Mouse (Mus musculus) liver, embryonic 15.5 days (tissue): ENCODE data around the gene Htt. TPM values are rescaled to one million over a fixed set of nuclear protein-coding genes. Genes with fewer than 3 reads are reported as not detected.

Source experiments
- ATAC-seq: fragments of 200-750 bp; cut with Nextera tagmentation; 2 replicates; pipeline ENCODE4 v1.8.0; 2017; ENCODE audit warnings: moderate number of reproducible peaks, mild to moderate bottlenecking, moderate library complexity; ENCODE audit not compliant: insufficient read depth
- H3K27ac ChIP-seq: fragments of 300-500 bp; sonication (generic); replicated peaks from 2 replicates; pipeline ENCODE4 v1.5.1; 2015; ENCODE audit warnings: mild to moderate bottlenecking, inconsistent platforms
- H3K27me3 ChIP-seq: fragments of 300-500 bp; sonication (generic); 2 replicates; pipeline ENCODE4 v1.6.1; 2015; ENCODE audit warnings: mild to moderate bottlenecking, inconsistent platforms
- H3K36me3 ChIP-seq: fragments of 300-500 bp; sonication (generic); replicated peaks from 2 replicates; pipeline ENCODE4 v1.6.1; 2015; ENCODE audit warnings: moderate library complexity, mild to moderate bottlenecking, inconsistent platforms
- H3K4me1 ChIP-seq: fragments of 300-500 bp; sonication (generic); replicated peaks from 2 replicates; pipeline ENCODE4 v1.6.1; 2015; ENCODE audit warnings: inconsistent platforms
- H3K4me2 ChIP-seq: fragments of 300-500 bp; sonication (generic); 2 replicates; pipeline ENCODE4 v1.6.1; 2015; ENCODE audit warnings: moderate library complexity, mild to moderate bottlenecking, inconsistent platforms
- H3K4me3 ChIP-seq: fragments of 300-500 bp; sonication (generic); replicated peaks from 2 replicates; pipeline ENCODE4 v1.5.1; 2015; ENCODE audit warnings: mild to moderate bottlenecking, inconsistent platforms
- H3K9ac ChIP-seq: fragments of 300-500 bp; sonication (generic); 2 replicates; pipeline ENCODE4 v1.6.1; 2015; ENCODE audit warnings: moderate library complexity, mild to moderate bottlenecking, inconsistent platforms
- H3K9me3 ChIP-seq: fragments of 300-500 bp; sonication (generic); replicated peaks from 2 replicates; pipeline ENCODE4 v1.6.1; 2016; ENCODE audit warnings: inconsistent platforms
- WGBS: fragments of 180-500 bp; shearing (Covaris S2); methylation state at CpG from one replicate; pipeline ENCODE4 v1.1.7; 2015; ENCODE audit warnings: mixed read lengths; ENCODE audit not compliant: insufficient replicate concordance; 5-methylcytosine and 5-hydroxymethylcytosine counted together
- polyA plus RNA-seq: library from polyadenylated mRNA; unstranded; fragments of >200 nt; fragmentation: Nextera tagmentation; extraction: Ambion mirVana; gene quantifications from 2 replicates; pipeline ENCODE4 v1.2.1, GENCODE M21; 2015

Gene Htt
- polyA plus RNA-seq, 1 experiment from 2014 or later = 4.8 TPM

DNA sequence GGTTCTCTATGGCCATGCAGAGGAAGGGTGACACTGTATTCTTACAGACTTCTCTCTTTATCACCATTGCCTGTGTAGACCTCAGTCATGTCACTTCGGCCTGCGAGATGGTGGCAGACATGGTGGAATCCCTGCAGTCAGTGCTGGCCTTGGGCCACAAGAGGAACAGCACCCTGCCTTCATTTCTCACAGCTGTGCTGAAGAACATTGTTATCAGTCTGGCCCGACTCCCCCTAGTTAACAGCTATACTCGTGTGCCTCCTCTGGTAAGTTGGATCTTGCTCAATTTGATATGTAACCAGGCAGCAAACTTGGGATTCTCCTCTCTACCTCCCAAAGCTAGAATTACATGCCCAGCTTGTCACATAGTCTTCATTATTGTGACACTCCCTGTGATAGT, 127.7 kb downstream of the Htt start:
- Histone ChIP-seq H3K36me3 (peaks cover 91% of the 10 kb centered on the region), H3K27ac (no peak overlapping the region), H3K9me3 (no peaks in the 10 kb centered on the region), H3K4me2 (no peak overlapping the region), H3K4me1 (peaks cover 7% of the 10 kb centered on the region; the same call in 1 of the 2 replicates), H3K9ac (no peak overlapping the region), H3K4me3 (no peak overlapping the region), H3K27me3 (no peaks in the 10 kb centered on the region)
- 55% methylated on average over 4 of the region's 4 CpGs for WGBS
- ATAC-seq = no peak

DNA sequence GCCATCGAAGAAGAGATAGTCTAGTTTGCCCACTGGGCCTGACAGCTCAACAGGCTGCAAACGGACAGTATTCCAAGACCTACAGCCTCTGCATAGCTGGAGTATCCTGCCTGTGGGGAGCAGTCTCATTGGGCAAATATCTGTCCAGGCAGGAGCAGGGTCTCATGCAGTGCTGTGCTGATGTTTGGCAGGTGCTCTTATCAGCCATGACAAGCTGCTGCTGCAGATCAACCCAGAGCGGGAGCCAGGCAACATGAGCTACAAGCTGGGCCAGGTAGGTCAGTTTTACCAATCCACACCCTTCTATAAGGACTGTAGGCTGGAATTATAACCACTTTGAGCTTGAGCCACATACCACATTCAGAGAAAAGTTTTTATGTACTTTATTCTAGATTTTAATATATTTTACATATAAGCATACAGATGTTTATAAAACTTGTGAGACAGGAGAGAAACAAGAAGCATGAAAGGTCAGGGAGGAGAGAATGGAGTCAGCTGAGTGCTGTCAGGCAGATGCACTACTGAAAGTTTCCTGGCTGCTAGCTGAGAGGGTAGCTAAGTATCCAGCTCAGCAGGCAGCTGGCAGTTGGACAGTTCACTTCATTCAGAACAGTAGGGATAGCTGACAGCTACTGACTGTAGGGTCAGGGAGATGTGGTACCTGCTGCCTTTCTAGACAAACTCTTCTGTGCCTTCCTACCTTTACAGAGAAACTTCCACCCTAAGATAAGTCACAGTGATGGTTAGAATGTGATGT, 135.3 kb downstream of the Htt start:
- H3K4me1 ChIP-seq = peaks cover 32% of the 10 kb centered on the region
- no peak overlapping the region for H3K4me2 ChIP-seq
- peak overlapping the region; percentile 85 for H3K27ac ChIP-seq
- H3K36me3 ChIP-seq = peaks cover 83% of the 10 kb centered on the region
- WGBS = 55% methylated on average over 3 of the region's 3 CpGs
- peak; percentile 98 for ATAC-seq
- H3K4me3 ChIP-seq = no peak overlapping the region
- no peaks in the 10 kb centered on the region for H3K9me3 ChIP-seq
- H3K27me3 ChIP-seq = no peaks in the 10 kb centered on the region
- 0 out of 2 replicates have a peak overlapping the region, but pooled peaks have one; percentile 30 for H3K9ac ChIP-seq

DNA sequence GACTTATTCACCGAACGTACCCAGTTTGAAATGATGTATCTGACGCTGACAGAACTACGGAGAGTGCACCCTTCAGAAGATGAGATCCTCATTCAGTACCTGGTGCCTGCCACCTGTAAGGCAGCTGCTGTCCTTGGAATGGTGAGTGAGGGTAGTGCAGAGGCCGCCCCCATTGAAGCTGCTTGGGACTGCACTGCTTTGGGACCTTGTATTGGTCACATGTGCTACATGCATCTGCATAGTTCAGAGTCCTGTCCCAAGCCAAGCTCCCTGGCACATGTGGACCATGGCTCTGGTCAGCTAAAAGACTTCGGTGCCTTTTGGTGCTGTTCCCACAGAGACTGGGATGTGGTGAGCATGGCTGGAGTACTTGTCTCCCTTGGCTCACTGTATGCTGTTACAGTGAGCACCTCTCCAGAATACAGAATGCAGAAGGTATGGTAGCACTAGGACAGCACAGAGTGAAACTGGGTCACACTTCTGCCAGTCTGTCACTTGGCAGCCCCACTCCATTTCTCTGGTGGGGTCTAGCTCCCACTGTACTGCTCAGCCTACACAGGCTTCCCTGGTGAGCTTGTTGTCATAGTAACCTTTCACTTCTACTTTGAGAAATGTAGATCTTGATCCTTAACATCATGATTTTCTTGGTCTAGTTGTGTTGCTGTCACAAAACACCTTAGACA, 138.4 kb downstream of the Htt start:
- Histone ChIP-seq H3K9me3 (no peaks in the 10 kb centered on the region), H3K4me3 (no peak overlapping the region), H3K27ac (no peak overlapping the region; the same call in 1 of the 2 replicates), H3K9ac (no peak overlapping the region), H3K4me2 (no peak overlapping the region), H3K27me3 (no peaks in the 10 kb centered on the region), H3K4me1 (peaks cover 28% of the 10 kb centered on the region), H3K36me3 (peaks cover 85% of the 10 kb centered on the region)
- no peak for ATAC-seq
- WGBS = 88% methylated on average over 6 of the region's 6 CpGs

DNA sequence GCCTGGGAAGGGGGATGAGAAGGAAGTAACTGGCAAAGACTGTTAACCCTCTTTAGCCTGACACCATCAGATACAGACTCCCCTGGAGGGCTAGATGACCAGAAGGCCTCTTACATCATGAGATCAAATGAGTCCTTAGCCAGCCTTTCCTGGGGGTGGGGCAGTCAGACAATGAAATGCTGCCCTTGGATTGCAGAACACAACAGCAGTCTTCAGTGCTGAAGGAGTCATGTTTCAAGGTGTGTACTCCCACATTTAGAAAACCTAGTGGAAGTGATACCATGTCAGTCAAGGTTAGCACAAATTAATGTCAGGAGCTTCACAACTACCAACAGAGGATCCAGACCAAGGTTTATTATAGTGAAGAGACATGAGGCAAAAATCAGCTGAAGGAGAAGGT, 140.8 kb downstream of the Htt start:
- ATAC-seq = no peak
- Histone ChIP-seq H3K36me3 (peaks cover 97% of the 10 kb centered on the region), H3K4me3 (no peak overlapping the region), H3K9ac (no peak overlapping the region), H3K4me1 (peaks cover 3% of the 10 kb centered on the region), H3K27ac (no peak overlapping the region), H3K9me3 (no peaks in the 10 kb centered on the region), H3K27me3 (no peaks in the 10 kb centered on the region), H3K4me2 (no peak overlapping the region)

DNA sequence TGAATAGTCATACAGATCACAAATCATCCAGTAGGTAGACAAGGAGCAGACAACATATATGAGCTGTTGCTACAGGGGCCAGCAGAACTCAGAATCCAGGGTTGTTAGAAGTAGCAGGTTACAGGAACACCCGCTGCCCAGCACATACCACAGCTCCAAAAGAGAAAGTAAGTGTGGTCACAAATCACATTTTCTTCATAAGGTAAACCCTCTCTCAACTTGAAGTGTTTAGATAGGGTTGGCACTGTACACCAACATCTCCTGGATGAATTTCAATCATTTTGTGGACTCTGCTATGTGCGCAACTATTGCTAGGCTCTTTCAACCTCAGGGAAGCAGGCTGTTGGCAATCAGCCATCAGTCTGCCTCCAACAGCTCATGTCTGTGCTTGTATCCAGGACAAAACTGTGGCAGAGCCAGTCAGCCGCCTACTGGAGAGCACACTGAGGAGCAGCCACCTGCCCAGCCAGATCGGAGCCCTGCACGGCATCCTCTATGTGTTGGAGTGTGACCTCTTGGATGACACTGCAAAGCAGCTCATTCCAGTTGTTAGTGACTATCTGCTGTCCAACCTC, 141.4 kb downstream of the Htt start:
- no peak overlapping the region for H3K9ac ChIP-seq
- H3K4me1 ChIP-seq = no peaks in the 10 kb centered on the region
- no peak overlapping the region for H3K27ac ChIP-seq
- H3K4me2 ChIP-seq = no peak overlapping the region
- H3K36me3 ChIP-seq = peaks cover 97% of the 10 kb centered on the region
- ATAC-seq = no peak
- no peaks in the 10 kb centered on the region for H3K27me3 ChIP-seq
- H3K4me3 ChIP-seq = no peak overlapping the region
- no peaks in the 10 kb centered on the region for H3K9me3 ChIP-seq
- 84% methylated on average over 5 of the region's 5 CpGs for WGBS

DNA sequence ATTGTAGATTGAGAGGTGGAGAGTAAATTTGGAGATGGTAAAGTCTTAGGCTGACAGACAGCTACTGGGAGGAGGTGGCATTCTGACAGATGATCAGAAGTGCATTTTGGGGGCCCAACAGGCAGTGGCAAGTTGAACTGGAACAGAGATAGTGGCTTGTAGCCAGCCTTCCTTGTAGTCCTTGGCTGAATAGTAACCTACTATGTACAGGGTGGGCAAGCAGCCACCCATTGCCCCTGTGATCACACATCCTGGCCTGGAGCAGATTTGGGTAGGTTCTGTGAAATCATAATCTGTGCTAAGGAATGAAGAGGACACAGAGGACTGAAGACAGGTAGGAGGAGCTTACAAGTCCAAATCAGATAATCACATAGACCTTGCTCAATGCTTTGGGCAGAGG, 142.9 kb downstream of the Htt start:
- Histone ChIP-seq H3K4me1 (peaks cover 10% of the 10 kb centered on the region), H3K4me3 (no peak overlapping the region), H3K9ac (no peak overlapping the region), H3K36me3 (peaks cover 97% of the 10 kb centered on the region), H3K9me3 (no peaks in the 10 kb centered on the region), H3K27ac (no peak overlapping the region), H3K4me2 (no peak overlapping the region), H3K27me3 (no peaks in the 10 kb centered on the region)
- no peak for ATAC-seq

DNA sequence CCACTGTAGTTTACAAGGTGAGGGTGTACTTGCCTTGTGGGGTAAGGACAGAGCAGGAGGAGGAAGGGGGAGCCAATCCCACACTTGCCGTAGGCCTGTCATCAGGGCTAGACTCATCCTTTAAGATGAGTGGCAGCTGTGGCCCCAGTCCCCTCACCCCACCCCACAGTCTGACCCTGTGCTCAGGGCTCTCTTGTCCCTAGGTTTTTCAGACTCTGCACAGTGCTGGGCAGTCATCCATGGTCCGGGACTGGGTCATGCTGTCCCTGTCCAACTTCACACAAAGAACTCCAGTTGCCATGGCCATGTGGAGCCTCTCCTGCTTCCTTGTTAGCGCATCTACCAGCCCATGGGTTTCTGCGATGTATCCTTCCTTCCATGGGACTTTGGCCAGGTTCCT, 145.7 kb downstream of the Htt start:
- WGBS = 91% methylated on average over 4 of the region's 4 CpGs
- no peak for ATAC-seq
- H3K4me1 ChIP-seq = peaks cover 37% of the 10 kb centered on the region
- no peak overlapping the region for H3K4me3 ChIP-seq
- H3K9ac ChIP-seq = no peak overlapping the region
- 0 out of 2 replicates have a peak overlapping the region, but pooled peaks have one; percentile 90 for H3K27ac ChIP-seq
- H3K4me2 ChIP-seq = no peak overlapping the region
- H3K36me3 ChIP-seq = peaks cover 75% of the 10 kb centered on the region
- no peaks in the 10 kb centered on the region for H3K27me3 ChIP-seq
- no peaks in the 10 kb centered on the region for H3K9me3 ChIP-seq

DNA sequence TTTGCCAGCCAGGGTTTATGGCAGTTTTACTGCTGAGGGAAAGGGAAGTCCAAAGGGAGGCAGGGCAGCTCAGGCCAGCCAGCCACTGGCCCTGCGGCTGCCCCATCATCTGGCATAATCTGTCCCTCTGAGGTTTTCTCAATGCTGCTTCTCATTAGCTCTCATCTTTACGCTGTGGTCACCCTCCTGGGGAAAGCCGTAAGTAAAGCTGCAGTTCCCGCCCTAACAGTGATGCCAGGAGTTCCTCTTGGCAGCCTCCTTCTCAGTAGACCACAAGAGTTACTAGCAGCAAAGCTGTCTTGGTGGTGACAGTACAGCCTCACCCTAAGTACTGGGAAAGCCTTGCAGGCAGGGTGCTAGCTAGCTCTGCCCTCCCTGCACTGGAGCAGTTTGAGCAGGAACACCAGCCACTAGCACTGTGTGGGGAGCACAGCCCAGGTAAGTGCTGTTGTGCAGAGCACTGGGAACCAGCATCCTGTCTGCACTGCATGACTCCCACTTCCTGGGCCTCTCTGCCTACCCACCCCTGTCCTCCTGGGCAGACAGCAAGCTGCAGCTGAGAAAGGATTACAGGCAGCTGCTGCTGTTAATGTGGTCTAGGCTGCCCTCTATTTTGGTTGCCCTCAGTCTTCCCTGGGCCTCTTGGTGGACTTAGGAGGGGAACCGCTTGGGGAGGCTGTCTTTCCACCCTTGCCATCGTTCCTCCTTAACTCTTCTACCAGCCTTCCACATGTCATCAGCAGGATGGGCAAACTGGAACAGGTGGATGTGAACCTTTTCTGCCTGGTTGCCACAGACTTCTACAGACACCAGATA, 146.6 kb downstream of the Htt start, which contains the start of gene Msantd1:
Gene Msantd1, plus strand, starts transcription at position 103 of the 816 bp plus-strand sequence.
- Histone ChIP-seq H3K9me3 (no peaks in the 10 kb centered on the region), H3K36me3 (peaks cover 69% of the 10 kb centered on the region), H3K4me2 (no peak within 1 kb of the TSS), H3K9ac (no peak within 1 kb of the TSS), H3K4me3 (no peak within 1 kb of the TSS), H3K27me3 (no peaks in the 10 kb centered on the region), H3K27ac (peak within 1 kb of the TSS; percentile 90), H3K4me1 (peaks cover 43% of the 10 kb centered on the region)
- 76% methylated on average over 6 of the region's 6 CpGs for WGBS
- no peak for ATAC-seq

DNA sequence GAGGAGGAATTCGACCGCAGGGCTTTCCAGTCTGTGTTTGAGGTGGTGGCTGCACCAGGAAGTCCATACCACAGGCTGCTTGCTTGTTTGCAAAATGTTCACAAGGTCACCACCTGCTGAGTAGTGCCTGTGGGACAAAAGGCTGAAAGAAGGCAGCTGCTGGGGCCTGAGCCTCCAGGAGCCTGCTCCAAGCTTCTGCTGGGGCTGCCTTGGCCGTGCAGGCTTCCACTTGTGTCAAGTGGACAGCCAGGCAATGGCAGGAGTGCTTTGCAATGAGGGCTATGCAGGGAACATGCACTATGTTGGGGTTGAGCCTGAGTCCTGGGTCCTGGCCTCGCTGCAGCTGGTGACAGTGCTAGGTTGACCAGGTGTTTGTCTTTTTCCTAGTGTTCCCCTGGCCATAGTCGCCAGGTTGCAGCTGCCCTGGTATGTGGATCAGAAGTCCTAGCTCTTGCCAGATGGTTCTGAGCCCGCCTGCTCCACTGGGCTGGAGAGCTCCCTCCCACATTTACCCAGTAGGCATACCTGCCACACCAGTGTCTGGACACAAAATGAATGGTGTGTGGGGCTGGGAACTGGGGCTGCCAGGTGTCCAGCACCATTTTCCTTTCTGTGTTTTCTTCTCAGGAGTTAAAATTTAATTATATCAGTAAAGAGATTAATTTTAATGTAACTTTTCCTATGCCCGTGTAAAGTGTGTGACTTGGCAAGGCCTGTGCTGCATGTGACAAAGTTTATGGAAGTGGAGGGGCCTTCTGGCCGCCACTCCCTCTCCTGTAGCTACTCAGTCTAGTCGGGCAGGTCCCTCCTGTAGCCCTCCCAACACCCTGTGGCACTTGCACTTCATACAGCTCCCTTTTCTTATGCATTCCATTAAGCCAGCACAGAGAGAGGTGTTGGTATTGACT, 147.4 kb downstream of the Htt start:
- no peak overlapping the region for H3K4me3 ChIP-seq
- H3K36me3 ChIP-seq = peaks cover 63% of the 10 kb centered on the region
- H3K9me3 ChIP-seq = no peaks in the 10 kb centered on the region
- 71% methylated on average over 9 of the region's 9 CpGs for WGBS
- peaks cover 43% of the 10 kb centered on the region for H3K4me1 ChIP-seq
- H3K27ac ChIP-seq = peak overlapping the region; percentile 90
- H3K9ac ChIP-seq = peak overlapping the region; percentile 10; the same call in 1 of the 2 replicates
- H3K4me2 ChIP-seq = no peak overlapping the region
- no peaks in the 10 kb centered on the region for H3K27me3 ChIP-seq
- peak; percentile 13 for ATAC-seq
